Mouse (Mus musculus) cerebellum, postnatal 36 days (tissue): ENCODE data around the gene Jak1.

Experiments
- DNase-seq, 2 experiments: peaks; one replicate each; pipeline ENCODE4 v3.0.0; 2021 to 2022; ENCODE audit warnings: mixed read lengths in 2 of 2

Jak1 gene

GRCm38 (mm10) chr4:101144361-101144760 is 120.7 kb downstream of the Jak1 start:
- no peak for DNase-seq

GRCm38 (mm10) chr4:101143901-101144300 is 121.2 kb downstream of the Jak1 start:
- no peak for DNase-seq

DNA sequence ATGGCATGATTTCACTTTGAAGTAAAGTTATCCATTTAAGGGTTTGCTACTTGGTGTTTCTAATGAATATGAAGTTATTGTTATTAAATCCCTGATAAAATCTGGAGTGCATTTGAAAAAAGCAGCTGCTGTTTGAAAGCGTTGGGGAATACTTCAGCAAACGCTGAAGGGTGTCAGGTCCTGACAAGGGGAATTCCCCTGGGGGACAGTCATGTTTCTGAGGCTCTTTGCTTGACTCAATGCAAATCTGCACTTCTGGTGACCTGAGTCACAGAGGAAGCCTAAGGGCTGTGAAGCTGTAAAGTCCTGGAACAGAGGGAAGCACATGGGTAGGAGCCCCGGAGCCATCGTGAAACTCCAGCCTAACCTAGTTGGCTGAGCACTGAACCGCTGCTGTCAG is 123.3 kb downstream of the Jak1 start:
- DNase-seq = no peak

DNA sequence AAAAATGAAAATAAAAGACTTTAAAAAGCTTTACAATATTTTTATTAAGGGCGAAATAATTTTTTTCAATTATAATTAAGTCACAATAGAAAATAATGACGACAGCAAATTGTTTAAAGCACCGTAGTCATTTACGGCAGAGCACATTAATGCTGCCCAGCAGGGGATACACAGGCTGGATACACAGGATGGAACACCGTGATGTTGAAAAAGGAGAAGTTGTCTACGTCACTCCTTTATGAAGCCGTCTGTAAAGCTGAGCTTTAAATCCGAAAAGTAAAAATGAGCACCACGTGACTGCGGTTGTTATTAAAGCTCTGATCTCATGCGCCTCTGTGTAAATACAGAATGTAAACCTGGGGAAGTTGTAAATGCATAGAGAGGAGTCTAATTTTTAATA is 127.1 kb downstream of the Jak1 start:
- DNase-seq = no peak

DNA sequence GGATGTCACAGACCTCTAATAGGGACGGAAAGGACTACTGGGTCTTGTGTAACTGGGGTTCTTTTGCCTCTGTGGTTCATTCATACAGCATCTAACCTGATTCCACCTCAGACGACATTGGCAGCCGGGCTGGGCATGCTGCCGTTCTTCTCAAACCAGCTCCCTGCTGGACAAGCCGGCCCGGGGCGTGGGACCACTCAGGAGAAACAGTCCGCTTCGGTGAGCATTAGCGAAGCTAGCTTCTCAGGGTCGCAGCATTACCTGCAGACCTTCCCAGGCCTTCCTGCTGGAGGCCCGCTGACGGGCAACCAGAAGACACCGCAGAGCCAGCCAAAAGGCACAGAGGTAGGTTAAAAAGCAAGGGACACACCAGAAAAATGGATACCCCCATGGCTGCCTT is 129.2 kb downstream of the Jak1 start:
- no peak for DNase-seq

DNA sequence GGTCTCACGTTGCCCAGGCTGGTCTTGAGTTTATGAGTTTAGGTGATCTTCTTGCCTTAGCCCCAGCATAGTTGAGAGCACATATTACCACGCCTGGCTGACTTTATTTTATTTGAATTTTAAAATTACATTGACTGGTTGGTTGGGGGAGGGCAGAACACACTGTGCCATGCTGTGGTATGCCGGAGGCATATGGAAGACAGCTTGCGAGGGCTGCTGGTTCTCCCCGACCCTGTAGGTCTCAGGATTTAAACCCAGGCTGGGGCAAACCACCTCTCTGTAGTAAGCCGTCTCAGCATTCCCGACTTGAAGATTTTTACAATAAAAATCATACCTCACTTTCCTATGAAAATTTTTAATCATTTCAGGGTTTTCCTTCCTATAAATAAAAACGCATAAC is 130.1 kb downstream of the Jak1 start:
- no peak for DNase-seq

DNA sequence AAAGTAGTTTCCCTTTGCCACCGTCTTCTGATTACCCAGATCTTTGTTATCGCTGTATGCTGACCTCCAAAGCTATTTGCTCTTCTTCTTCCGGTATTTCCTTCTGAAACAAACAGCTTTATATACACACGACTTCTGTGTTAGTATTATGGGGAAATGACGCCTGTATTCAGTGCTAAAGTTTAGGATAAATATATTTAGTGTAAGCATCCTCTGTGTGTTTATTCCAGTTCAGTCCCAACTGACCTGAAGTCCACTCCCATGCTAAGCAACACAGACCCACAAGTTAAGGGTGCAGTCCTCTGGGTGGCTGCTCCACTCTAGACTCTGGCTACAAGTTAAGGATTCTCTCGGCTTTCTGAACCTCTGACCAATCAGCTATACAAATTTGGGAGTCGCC is 144.1 kb downstream of the Jak1 start:
- DNase-seq = no peak

DNA sequence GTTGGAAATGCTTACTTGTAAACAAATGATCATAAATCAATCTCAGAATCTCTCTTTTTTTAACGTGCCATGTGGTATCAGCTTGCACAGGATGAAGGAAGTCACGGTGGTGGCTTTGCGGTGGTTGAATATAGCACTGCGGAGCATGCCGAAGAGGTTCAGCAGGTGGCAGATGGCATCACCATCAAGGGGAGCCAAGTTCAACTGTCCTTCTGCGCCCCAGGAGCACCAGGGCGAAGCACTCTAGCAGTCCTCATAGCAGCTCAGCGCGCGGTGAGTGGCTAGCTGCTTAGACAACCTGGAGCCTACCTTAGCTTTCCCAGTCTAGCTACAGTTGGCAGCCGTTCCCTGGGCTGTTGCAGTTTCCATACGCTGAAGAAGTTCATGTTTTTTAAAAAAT is 158.0 kb downstream of the Jak1 start:
- peak; percentile 27 to 31 for DNase-seq
